Mouse (Mus musculus): ENCODE measurements around the gene Ift27.

DNA sequence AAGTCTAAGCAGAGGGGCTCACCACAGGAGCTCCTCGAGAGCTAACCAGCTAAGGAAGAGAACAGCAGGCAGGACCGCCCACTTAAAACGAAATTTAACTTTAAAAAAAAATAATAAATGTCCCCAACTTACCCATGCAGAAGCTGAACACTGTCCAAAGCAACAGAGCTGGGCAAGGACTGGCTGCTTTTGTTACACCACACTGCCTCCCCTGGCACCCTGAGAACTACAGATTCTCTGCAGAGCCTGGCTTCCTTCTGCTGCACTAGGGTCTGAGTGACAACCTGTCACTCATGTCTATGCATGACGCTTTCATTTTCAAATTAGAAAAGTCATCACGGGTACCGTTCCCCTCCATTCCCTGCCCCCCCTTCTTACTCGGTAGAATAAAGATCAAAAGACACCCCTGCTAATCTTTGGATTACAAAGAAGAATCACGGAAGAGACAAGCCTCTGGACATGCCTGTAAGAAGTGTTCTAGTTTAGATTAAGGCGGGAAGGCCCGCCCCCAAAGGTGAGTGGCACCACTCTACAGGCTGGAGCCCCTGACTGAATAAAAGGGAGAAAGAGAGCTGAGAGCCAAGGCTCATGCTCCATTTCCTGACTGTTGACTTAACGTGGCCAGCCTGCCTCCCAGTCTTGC is 1.5 kb downstream of the Ift27 start:
- TF ChIP-seq USF1 (IDR thresholded peaks at IDR 0.05; ENCODE audit: low read depth) (no peak), POLR2A (IDR thresholded peaks at IDR 0.05; ENCODE audit: insufficient read length, low read depth) (no peak), POLR2AphosphoS2 (IDR thresholded peaks at IDR 0.05; ENCODE audit: insufficient read length, low read depth) (no peak), MYOG (IDR thresholded peaks at IDR 0.05; ENCODE audit: control insufficient read depth in 1 of 3, insufficient read depth in 1 of 3, insufficient read length in 2 of 3, low read depth in 2 of 3) (no peak), MAX (IDR thresholded peaks at IDR 0.05; ENCODE audit: low read depth) (no peak), E2F4 (IDR thresholded peaks at IDR 0.05; ENCODE audit: insufficient read depth) (no peak), MYOD1 (IDR thresholded peaks at IDR 0.05; ENCODE audit: control insufficient read depth in 1 of 3, insufficient read length in 2 of 3, low read depth in 2 of 3) (no peak)

All from myocyte (in vitro differentiated cells).